Mouse (Mus musculus) layer of hippocampus, adult 11-12 months (tissue): Measurements from ENCODE around the gene Slco4c1.

Experiments
- DNase-seq: peaks from one replicate; pipeline ENCODE4 v3.0.0; 2022; ENCODE audit warnings: low spot score

Slco4c1 gene

DNA sequence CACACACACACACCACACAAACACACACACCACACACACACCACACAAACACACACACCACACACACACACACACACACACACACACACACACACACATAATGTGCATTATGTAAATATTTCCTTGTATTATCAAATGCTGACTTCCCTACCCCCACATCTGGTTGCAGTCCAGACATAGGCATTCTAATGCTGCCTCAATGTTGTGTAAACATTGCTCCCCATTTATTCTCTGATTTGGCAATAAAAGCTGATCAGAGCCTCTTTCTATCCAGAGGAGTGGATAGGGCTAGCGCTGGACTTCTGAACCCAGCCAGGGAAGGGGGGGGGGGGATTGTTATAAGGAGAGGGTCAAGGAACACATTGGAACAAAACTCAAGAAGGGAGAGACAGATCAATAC lies 101.7 kb downstream of the Slco4c1 start:
- DNase-seq: no peak

DNA sequence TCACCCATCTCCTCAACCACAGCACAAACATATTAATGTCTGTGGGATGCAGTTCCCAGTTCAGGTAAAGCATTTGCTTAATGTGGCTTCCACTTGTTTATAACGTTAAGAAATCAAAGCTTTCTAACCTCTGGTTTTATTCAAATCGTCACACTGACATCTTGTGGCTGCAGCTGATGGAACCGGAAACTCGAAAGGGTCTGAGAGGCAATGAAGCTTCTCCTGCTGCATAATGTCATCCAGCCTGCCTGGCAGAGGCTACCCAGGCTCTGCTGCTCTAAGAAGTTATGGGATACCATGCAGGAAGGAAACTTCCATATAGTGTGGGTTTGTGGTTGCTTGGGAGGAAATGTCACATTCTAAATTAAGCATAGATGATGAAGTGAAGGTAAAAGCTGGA lies 103.7 kb downstream of the Slco4c1 start:
- peak; percentile 46 for DNase-seq

DNA sequence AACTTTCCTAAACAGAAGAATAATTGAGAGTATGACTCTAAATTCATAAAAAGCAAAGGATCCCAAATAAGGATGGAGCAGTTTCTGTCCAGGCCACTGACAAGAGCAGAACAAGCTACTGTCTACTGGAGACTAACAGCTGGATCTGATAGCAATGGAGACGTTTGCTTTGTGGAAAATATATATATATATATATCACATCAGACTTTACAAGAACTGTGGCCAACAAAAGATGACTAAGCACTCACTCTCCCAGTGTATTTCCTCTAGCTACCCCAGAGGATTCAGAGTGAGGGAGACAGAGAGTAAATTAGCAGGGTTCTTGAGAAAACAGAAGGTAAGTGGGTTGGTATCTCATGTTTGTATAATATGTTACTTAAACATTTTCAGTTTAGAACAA lies 105.4 kb downstream of the Slco4c1 start:
- no peak for DNase-seq
